In the genomic region with DNA sequence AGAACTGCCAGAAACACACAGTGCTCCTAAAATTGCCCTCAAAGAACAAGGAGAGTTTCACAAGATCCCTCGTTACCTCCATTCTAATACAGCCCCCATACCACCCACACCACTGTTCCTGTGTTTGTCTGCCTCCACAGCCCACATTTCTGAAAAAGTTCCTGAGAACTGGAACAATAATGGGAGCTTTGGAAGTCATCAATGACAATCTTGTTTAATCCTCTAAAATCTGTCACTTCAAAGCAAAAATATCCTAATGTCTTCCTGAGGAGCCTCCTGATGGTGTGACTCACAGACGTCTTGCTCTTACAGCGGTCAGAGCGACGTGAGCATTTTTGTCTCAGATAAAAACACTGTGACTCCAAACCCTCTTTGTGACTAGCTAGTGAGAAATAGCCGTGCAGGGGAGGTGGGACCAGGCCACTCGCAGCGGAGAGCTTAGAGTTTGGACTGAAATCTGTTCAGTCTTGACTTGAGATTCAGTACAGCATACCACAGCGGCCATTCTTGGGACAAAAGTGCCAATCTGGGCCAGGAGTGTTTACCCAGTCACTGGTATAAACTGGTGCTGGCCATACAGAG, we compare ENCODE assay signal across 13 mouse cellular contexts.
"Had no signal": no experiment of that assay in that cellular context is flagged by ENCODE, and none has a peak within 500 bp of the region (broad histone marks: within the 10 kb centered on the region; RNA-seq: fewer than 3 reads in every experiment).

No protein-coding gene starts in this region.

- H3K27ac ChIP-seq: kidney, postnatal 0 days; limb, embryonic 15.5 days; liver, embryonic 12.5 days; midbrain, embryonic 15.5 days; neural tube, embryonic 13.5 days; stomach, postnatal 0 days had no signal

- H3K4me2 ChIP-seq: limb, embryonic 15.5 days; liver, embryonic 12.5 days; midbrain, embryonic 15.5 days; neural tube, embryonic 13.5 days had no signal

- H3K27me3 ChIP-seq: limb, embryonic 15.5 days; liver, embryonic 12.5 days; midbrain, embryonic 15.5 days; neural tube, embryonic 13.5 days had no signal

- H3K9ac ChIP-seq: limb, embryonic 15.5 days; liver, embryonic 12.5 days; midbrain, embryonic 15.5 days; neural tube, embryonic 13.5 days had no signal

- H3K9me3 ChIP-seq: limb, embryonic 15.5 days; liver, embryonic 12.5 days; midbrain, embryonic 15.5 days; neural tube, embryonic 13.5 days had no signal

- DNase-seq: kidney, adult 11 months; kidney, adult 9 months; kidney, postnatal 36 days; retina, postnatal 1 day; thymus, postnatal 4 days had no signal

- H3K4me1 ChIP-seq: limb, embryonic 15.5 days; liver, embryonic 12.5 days; midbrain, embryonic 15.5 days; neural tube, embryonic 13.5 days had no signal

- H3K4me3 ChIP-seq: limb, embryonic 15.5 days; liver, embryonic 12.5 days; midbrain, embryonic 15.5 days; neural tube, embryonic 13.5 days had no signal

- ATAC-seq: hindbrain, embryonic 16.5 days; inflammation-experienced regulatory T-cells, adult 6 months; liver, embryonic 12.5 days; midbrain, embryonic 15.5 days had no signal

- H3K36me3 ChIP-seq: limb, embryonic 15.5 days; liver, embryonic 12.5 days; midbrain, embryonic 15.5 days; neural tube, embryonic 13.5 days had no signal
